Mouse (Mus musculus) lung, postnatal 10 days (tissue): Measurements from ENCODE around the gene Dennd2c.

Experiments used
- DNase-seq: peaks from one replicate; pipeline ENCODE4 v3.0.0; 2021

Gene Dennd2c

DNA sequence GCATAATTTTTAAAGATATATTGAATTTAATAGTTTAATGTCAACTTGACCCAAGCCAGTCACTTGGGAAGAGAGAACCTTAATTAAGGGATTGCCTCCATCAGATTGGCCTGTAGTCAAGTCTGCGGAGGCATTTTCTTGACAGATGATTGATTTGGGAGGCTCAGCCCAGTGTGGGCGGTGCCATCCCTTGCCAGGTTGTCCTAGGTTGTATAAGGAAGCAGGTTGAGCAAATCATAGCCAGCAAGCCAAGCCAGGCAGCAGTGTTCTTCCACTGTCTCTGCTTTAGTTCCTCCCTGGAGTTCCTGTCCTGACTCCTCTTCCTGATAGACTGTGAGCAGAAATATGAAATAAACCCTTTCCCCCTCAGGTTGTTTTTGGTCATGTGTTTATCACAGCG is 21.2 kb downstream of the Dennd2c start:
- DNase-seq = no peak

DNA sequence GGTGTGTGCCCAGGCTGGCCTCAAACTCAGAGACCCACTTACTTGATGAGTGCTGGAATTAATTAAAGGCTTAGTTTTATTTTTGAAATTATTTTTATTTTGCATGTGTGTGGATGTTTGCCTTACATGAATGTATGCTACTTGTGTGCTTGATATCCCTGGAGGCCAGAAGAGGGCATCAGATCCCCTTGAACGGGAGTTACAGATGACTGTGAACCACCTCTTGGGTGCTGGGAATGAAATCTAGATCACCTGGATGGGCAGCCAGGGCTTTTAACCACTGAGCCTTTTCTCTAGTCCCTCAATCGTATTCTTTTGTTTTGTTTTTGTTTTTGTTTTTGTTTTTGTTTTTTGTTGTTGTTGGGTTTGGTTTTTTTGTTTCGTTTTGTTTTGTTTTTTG is 23.7 kb downstream of the Dennd2c start:
- DNase-seq = no peak

DNA sequence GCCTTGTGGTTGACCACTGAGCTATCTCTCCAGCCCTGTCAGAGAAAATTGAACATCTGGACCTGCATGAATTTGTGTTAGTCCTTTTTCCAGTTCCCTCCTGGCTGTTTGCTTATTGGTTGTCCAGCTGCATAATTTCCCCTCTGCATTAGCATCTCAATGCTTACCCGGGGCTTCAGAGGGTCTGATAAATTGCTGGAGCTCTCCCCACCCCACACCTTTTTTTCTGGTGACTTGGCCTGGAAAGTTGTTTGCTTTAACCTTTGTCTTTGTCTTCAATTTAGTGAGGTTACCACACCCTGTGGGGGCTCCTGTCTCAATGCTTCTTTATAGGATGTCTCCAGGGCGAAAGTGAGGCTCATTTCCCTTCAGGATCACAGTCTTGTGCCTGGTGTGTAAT is 24.8 kb downstream of the Dennd2c start:
- DNase-seq = no peak

DNA sequence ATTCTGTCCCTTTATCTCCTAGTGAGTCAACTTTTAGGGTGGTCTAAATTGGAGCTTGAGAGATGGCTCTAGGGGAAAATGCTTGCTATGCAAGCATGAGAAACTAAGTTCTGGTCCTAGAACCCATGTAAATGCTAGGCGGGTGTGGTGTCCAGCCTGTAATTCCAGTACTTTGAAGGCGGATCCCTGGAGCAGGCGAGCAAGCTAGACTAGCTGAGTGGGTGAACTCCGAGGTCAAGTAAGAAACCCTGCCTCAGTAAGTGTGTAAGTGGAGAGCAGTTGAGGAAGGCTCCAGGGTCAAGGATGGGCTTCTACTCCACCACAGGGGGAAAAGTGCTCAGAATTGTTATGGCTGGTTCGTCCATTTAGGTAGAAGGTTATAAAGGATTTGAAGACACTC is 25.3 kb downstream of the Dennd2c start:
- no peak for DNase-seq

DNA sequence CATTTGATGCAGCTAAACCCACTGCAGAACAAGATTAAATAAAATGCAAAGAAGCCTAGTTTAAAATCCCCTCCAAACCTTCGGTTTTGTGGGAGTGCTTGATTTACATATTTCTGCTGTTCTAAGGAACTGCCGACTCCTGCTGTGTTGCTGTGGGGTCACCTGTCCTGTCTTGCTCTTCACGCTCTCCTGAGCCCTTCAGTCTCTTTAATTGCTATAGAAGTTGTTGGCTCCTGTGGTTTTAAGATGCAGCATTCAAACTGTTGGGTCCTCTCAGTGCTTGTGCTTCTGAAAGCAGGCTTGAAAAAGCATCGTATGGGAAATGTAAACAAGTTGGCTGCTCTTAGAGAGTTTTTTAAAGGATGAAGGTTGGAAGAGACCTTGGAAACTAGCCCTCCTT is 25.8 kb downstream of the Dennd2c start:
- no peak for DNase-seq

DNA sequence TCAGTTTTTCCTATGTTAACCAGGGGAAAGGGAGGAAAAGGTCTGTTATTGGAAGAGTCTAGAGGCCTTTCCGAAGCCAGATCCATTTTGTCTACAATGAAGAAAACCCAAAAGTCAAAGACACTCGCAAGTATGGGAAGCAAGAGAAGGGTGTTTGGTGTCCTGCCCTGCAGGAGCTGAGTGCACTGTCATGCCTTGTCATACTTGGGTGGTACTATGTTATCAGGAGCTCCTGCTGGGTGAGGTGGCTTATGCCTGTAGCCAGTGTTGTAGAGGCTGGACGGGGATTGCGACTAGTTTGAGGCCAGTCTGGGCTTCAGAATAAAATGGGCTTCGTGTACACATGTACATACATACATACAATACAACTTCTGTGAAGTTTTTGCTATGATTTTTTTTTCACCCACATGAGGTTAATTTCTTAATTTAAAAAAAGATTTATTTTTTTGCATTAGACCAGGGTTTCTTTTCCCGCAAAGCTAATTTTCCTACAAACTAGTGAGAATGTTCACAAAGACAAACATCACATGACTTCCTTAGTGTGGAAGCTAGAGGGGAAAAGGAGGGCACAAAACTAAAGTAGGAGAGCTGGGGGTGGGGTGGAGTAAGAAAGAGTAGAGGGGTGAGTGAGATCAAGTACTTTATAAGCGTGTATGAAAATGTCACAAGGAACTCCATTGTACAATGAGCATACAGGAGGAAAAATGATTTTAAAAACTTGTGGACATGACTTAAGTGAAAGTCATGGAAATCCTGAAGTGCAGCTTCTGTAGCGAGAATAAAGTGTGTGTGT is 27.2 kb downstream of the Dennd2c start:
- no peak for DNase-seq

DNA sequence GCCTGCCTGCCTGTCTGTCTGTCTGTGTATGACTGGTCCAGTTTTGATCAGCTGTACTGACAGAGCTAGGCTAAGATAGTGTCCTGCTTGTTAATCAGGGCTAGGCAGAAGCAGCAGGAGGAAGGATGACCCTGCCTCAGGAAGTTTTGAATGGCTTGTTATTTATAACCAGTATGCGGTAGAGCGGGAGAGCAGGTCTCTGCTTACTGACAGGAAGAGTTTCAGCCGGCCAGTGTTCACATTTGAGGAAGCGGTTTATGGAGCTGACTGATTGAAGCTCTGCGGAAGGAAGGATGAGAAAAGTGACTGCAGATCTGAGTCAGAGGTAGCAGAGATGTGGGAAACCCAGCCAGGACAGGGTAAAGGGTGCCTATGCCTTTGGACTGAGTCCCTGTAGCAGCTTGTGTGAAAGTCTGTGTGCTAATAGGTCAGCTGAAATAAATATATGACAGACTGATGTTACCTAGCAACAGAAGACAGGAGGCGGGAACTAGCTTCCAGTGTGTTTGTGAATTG is 27.9 kb downstream of the Dennd2c start:
- DNase-seq = peak; percentile 46

DNA sequence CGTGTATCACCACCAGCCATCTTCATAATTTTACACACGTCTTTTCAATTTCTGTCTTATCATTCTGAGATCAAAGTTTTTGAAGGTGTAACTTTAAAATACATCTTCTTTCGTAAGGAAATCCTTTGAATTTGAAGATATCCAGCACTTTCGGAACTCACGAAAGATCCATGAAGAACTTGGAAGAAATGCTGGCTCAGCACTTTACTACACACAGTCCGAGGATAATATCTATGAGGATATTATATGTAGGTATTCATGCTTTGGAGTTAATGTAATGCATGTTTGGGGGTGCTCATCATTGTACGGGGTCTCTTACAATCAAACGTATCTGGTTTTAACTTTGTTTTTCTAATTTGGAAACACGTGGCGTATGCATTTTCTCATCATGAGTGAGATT is 30.7 kb downstream of the Dennd2c start:
- DNase-seq = no peak

DNA sequence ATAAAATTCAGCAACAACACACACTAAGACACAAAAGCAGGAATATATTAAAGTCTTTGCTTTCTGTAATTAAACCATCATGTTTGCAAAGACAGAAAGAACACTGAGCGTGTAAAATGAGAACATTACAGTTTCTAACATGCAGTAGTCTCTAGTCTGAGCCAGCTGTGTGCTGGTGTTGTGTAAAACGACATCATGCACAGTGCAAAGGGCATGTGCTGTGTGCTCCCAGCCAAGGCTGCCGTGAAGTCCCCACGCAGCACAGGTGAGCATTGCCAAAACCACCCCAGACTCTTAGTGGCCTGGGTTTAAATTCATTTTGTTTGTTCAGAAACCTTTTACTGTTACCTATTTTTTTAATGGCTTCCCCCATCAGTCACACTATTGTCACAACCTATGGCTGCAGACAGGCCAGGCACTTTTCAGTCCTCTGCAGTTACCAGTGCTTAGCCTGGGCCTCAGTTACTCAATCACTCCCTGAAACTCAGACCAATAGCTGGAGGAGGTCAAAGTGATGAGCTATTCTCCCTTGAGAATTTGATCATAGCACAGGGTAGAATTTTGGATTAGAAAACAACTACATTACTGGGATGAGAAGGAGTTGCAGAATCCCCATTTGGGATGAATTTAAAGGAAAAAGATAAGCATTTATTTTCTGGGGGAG is 34.1 kb downstream of the Dennd2c start:
- no peak for DNase-seq

DNA sequence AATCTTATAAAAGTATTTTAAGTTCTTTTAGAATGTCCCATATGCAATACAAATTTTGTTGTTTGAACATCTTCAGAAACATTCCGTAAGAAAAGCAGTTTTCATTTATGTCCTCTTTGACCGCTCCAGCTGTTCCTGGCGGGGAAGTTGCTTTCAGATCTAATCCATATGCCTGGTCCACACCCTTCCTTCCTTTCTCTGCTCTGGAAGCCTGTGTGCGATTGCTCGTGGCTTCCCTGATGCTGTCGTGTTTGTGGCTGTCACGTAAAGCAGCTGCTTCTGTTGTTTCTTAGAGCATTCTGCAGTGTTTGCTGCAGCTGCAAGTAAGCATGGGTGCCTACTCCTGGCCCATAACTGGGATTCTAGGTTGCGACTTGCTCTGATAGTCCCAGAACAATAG is 36.6 kb downstream of the Dennd2c start:
- peak; percentile 70 for DNase-seq

DNA sequence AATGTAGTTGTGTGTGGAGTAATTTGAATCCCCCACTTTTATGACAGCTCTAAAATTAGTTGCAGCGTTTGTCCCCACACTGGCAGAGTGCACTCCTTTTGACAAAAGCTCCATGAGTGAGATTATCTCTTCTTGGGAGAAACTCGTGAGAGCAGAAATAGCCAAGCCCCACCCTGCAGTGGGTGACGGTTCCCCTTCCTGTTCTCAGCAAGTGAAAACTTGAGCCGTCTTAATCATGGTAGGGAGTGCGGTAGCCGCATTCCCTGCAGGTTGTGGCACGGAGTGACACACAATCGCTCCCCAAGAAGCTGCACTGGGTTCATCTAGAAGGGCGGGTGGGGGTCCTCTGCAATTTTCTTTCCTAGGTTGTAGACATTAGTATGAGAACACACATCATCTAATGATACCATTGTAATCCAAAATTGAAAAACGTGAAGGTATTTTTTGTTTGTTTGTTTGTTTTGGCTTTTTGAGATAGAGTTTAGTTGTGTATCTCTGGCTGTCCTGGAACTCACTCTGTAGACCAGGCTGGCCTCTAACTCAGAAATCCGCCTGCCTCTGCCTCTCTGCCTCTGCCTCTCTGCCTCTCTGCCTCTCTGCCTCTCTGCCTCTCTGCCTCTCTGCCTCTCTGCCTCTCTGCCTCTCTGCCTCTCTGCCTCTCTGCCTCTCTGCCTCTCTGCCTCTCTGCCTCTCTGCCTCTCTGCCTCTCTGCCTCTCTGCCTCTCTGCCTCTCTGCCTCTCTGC is 37.9 kb downstream of the Dennd2c start:
- peak; percentile 57 for DNase-seq

DNA sequence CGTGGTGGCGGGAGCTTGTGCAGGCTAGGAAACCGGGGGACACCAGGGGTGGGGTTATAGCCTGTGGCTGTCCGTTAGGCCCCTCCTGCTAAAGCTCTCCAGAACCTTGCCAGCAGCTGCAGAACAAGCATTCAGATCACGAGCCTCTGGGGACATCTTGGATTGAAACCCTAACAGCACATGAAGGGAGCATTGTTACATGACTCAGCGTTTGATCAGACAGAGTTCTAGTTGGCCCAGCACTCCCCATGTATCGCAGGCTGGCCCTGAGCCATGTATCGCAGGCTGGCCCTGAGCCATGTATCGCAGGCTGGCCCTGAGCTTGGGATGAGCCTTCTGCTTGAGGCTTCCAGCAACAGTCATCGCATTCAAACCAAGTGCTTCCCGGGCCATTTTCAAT is 38.9 kb downstream of the Dennd2c start:
- DNase-seq = peak; percentile 24

DNA sequence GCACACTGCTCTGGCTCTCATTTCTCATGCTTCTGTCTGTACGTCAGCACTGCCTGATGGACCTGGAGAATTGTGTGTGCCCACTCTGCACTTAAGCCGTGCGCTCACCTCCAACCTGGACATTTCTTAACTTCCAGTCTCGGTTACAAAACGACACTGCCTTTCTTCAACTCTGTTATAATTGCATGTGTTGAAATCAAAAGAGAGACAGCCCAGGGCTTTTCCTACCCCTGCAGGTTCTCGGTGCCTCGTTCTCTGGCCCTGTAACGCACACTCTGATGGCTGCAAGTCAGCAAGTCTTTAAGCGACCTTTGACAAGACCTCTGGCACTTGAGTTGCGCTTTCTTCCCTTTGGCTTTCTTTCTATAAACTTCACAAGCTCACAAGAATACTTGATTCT is 40.0 kb downstream of the Dennd2c start:
- no peak for DNase-seq

DNA sequence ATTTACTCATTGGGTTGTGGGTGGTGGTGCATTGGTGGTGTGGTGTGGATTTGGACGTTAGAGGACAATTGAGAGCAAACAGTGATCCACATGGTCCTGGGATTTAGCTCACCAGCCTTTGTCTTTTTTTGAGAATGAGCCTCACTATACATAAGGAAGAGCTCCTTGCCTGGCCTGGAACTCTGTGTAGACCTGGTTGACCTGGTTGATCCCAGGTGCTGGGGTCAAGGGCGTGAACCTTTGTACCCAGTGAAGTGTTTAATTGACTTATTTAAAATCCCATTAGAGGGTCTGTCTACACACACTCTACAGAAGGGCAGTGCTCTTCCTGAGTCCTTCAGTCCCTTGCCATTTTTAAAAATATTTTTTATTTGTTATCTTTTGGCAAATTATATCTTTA is 42.9 kb downstream of the Dennd2c start:
- no peak for DNase-seq

DNA sequence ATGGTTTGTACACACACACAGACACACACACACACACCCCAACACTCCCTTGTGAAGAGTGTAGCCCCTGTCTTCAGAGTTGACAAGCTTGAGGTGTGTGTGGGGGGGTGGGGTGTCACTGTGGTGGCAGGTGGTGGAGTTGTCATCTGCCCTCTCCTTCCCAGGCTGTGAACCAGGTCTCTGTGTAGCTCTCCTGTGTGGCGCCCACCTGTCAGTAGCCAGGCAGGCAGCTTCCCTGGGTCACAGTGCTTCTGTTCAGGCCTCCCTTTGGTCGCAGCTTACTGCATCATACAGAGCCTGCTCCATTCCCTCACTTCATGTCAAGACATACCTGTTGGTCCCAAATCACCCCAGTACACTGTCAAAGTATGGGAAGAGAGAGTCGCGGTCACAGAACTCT is 43.4 kb downstream of the Dennd2c start:
- no peak for DNase-seq

DNA sequence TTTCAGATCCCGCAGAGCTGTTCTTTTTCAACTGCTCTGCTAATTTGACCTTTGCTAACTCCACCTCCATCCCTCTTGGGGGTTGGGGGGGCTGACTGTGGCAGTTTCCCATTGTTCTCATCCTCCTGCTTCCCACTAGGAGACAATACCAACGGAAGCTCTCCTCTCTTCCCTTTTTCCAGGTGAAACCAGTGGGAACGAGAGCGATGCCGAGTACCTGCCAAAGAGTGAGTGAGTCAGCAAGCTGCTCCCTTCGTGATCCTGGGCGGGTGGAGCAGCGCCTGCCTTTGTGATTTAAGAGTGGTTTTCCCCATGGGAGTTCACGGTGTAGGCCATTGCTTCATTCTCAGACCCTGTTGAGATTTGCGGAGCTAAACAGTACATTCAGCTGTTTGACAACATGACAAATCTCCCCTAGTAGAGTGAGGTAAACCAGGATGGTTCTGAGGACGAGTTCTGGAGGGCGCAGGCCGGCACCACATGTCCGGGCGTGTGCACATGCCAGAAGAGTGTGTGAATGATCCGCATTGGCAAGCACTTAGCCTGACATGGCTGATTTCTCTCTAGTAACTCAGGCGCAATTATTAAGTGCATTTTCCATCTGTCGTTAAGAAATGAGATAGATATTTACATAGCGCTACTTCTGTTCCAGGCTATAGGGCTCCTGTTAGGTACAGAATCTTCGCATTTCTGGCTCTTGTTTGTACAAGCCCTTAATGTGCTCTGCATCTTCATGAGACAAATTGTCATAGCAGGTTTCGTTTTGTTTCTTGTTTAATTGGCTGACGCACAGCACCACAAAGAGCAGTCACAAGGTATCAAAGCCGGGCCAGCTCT is 44.1 kb downstream of the Dennd2c start:
- DNase-seq = no peak

DNA sequence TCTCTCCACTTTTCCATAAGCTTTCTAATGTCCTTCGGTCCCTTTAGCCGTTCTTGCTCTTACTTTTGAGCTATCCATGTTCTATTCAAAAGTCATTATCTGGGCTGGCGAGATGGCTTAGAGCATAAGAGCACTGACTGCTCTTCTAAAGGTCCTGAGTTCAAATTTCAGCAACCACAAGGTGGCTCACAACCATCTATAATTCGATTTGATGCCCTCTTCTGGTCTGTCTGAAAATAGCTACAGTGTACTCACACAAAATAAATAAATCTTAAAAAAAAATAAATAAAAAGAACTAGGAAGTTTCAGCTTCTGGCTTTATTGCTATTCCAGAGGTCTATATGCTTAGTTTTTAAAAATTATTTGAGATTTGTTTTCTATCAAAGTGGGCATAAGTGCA is 45.4 kb downstream of the Dennd2c start:
- DNase-seq = no peak

DNA sequence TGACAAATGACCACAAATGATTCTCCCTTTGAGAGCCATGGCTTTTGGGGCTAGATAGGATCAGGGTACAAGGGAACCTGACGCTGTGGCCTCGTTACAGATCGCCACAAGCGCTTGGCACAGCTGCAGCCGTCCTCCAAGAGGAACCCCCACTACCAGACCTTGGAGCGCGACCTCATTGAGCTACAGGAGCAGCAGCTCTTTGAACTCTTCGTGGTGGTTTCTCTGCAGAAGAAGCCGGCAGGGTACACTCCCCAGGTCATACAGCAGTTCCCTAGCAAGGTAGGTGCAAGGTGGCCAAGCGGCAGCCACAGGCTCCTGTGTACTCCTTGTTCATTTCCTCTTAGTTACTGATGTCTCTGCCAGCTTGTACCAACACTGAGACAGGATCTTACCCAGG is 46.5 kb downstream of the Dennd2c start:
- DNase-seq = no peak

DNA sequence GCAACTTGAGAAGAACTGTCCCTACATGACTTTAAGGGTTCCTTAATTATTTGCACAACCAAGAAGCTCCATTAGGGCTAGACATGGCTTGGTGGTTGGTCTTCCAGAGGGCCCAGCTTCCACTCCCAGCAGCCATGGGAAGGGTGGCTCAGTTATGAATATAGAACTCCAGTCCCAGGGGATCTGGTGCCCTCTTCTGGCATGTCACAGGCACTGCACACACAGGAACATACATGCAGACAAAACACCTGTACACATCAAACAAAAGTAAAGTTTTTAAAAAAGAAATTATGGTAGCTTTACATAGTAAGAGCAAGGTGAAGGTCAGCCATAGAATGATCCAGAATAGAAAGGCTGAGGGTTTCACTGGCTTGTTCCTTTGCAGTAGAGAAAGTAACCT is 51.4 kb downstream of the Dennd2c start:
- no peak for DNase-seq

DNA sequence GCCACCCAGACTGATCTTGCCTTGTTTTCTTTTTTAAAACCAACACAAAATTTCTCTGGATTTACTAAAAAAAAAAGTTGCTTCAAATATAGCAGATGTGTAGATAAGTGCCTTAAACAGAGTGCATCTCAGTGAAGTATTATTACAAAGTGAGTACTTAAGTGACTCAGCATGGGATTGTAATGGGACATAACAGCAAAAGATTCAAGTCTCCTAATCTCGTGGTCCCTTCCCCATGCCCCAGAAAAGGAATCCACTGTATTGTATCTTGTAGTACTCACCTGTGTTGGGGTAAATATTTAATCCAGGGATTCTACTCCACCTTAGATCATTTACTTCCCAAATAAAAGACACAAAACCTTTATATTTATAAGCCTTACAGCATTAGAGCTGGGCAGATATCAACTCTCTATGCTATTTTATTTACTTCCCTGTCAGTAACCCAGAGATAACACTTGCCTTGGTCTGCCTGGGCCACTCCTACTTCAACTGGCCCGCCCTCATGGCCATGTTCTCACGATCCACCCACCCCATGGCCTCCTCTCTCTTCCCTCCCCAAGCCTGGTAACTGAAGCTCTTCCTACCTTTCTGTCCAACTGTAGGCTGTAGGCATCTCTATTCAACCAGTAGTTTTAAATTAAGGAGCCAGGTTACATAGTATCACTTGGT is 57.0 kb downstream of the Dennd2c start:
- DNase-seq = no peak

DNA sequence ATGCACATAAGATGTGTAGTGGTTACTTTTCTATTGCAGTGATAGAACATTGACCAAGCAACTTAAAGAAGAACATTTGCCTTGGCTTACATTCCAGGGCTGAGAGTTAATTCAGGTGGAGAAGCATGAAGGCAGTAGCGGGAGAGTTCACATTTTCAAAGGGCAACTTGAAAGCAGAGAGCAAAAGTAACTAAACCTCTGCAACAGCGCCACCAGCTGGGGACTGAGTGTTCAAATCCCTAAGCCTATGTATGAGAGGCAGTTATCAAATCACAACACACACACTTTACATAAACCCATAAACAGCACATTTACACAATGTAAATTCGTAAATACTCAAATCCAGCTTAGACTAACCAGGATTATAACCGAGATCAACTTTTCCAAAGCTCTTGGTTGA is 67.4 kb downstream of the Dennd2c start:
- DNase-seq = peak; percentile 88
